Mouse (Mus musculus) neural tube, embryonic 15.5 days (tissue): ENCODE measurements around the gene Notum. TPM values are rescaled to one million over a fixed set of nuclear protein-coding genes. Genes with fewer than 3 reads are reported as not detected.

Experiments used
- ATAC-seq: fragments of 200-750 bp; cut with Nextera tagmentation; 2 replicates; pipeline ENCODE4 v1.8.0; 2017; ENCODE audit warnings: mild to moderate bottlenecking, moderate TSS enrichment, moderate library complexity; ENCODE audit not compliant: low FRiP score
- H3K27ac ChIP-seq: fragments of 300-500 bp; sonication (generic); replicated peaks from 2 replicates; pipeline ENCODE4 v1.5.1; 2015; ENCODE audit warnings: mild to moderate bottlenecking, inconsistent platforms
- H3K27me3 ChIP-seq: fragments of 300-500 bp; sonication (generic); replicated peaks from 2 replicates; pipeline ENCODE4 v1.6.1; 2015; ENCODE audit warnings: inconsistent platforms
- H3K36me3 ChIP-seq: fragments of 300-500 bp; sonication (generic); 2 replicates; pipeline ENCODE4 v1.6.1; 2015; ENCODE audit warnings: inconsistent platforms
- H3K4me1 ChIP-seq: fragments of 300-500 bp; sonication (generic); 2 replicates; pipeline ENCODE4 v1.6.1; 2015; ENCODE audit warnings: inconsistent platforms
- H3K4me2 ChIP-seq: fragments of 300-500 bp; sonication (generic); 2 replicates; pipeline ENCODE4 v1.6.1; 2015; ENCODE audit warnings: inconsistent platforms, mild to moderate bottlenecking, moderate library complexity
- H3K4me3 ChIP-seq: fragments of 300-500 bp; sonication (generic); replicated peaks from 2 replicates; pipeline ENCODE4 v1.5.1; 2015; ENCODE audit warnings: mild to moderate bottlenecking, inconsistent platforms
- H3K9ac ChIP-seq: fragments of 300-500 bp; sonication (generic); replicated peaks from 2 replicates; pipeline ENCODE4 v1.6.1; 2015; ENCODE audit warnings: mild to moderate bottlenecking, inconsistent platforms
- H3K9me3 ChIP-seq: fragments of 300-500 bp; sonication (generic); replicated peaks from 2 replicates; pipeline ENCODE4 v1.6.1; 2016; ENCODE audit warnings: inconsistent platforms
- WGBS: fragments of 180-500 bp; shearing (Covaris S2); methylation state at CpG from one replicate; pipeline ENCODE4 v1.1.7; 2015; ENCODE audit warnings: mixed read lengths; 5-methylcytosine and 5-hydroxymethylcytosine counted together
- microRNA-seq: library from miRNA; unstranded; fragments of <30 nt; microRNA quantifications from one replicate; pipeline ENCODE4, GENCODE M21; 2017
- polyA plus RNA-seq: library from polyadenylated mRNA; unstranded; fragments of >200 nt; fragmentation: Nextera tagmentation; extraction: Ambion mirVana; gene quantifications from 2 replicates; pipeline ENCODE4 v1.2.1, GENCODE M21; 2015

Notum gene
- polyA plus RNA-seq, 1 experiment from 2014 or later: 7.1 TPM

DNA sequence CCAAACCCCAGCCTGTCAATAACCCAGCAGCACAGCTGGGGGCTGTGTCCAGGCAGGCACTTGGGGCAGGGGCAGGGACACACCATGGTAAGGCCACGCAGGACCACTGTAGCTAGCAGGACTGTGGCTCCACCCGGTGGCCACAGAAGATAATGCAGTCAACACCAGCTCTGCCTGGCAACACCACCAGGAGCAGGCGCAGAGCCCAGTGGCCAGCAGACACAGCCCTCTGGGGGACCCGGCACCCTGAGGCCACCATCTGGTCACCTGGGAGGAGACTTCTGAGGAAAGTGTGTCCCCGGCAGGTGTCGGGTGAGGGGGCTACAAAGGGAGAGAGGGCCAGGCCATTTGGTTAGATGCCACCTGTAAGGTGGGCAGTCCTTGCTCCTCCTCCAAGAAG lies 48.2 kb downstream of the Notum start:
- H3K4me1 ChIP-seq: peaks cover 35% of the 10 kb centered on the region
- no peaks in the 10 kb centered on the region for H3K9me3 ChIP-seq
- H3K27ac ChIP-seq: no peak overlapping the region
- no peak overlapping the region for H3K4me2 ChIP-seq
- peaks cover 49% of the 10 kb centered on the region for H3K36me3 ChIP-seq
- no peak for ATAC-seq
- WGBS: 54% methylated on average over 6 of the region's 6 CpGs
- H3K9ac ChIP-seq: no peak overlapping the region
- no peak overlapping the region for H3K4me3 ChIP-seq
- peaks cover 3% of the 10 kb centered on the region; the same call in 1 of the 2 replicates for H3K27me3 ChIP-seq

DNA sequence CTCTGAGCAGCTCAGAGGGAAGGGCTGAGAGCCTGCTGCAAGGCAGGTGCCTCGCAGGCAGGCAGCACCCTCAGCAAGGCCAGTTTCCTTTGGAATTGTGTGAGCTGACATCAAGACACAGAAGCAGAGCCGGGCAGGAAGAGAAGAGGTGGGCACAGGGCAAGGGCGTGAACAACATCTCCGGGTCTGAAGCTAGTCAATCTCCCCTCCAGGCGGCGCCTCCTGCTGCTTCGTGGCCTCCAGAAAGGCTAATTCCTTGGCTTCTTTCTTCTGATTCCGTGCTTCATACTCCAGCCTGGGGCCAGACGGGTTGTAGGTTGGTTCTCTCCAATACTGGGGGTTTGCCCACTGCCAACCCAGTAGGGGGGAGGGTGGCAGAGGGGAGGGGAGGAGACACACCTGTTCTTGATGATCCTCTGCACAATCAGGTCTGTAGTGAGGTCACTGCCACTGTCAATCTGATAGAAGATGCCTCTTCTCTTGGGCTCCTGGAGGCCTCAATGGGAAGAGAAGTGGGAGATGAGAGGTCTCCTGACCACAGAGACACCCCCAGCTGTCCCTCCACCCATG lies 50.4 kb downstream of the Notum start:
- Histone ChIP-seq H3K9ac (no peak overlapping the region), H3K27me3 (peaks cover 3% of the 10 kb centered on the region; the same call in 1 of the 2 replicates), H3K4me3 (no peak overlapping the region), H3K36me3 (peaks cover 62% of the 10 kb centered on the region), H3K4me2 (no peak overlapping the region), H3K27ac (no peak overlapping the region), H3K4me1 (peaks cover 20% of the 10 kb centered on the region), H3K9me3 (no peaks in the 10 kb centered on the region)
- 81% methylated on average over 9 of the region's 9 CpGs for WGBS
- no peak for ATAC-seq

DNA sequence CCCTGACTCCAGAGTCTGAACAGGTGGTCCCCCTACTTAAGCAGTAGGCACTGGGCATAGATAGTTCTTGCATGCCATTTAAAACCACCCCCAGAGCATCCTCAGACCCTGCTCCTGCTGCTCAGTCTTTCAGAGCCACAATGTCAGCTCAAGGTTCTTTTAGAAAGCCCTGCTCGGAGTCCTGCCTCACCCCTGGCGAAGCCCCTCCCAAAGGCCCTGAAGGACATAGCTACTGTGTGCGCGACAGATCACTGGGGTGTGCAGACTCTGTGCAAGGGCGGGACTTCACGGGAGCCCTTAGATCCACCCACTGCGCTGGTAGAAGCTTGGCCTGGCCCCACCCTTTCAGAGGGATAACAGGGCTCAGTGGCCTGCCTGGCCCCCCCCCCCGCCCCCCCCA lies 51.7 kb downstream of the Notum start:
- 0 out of 2 replicates have a peak overlapping the region, but pooled peaks have one; percentile 56 for H3K4me2 ChIP-seq
- peaks cover 3% of the 10 kb centered on the region; the same call in 1 of the 2 replicates for H3K27me3 ChIP-seq
- no peak for ATAC-seq
- no peak overlapping the region for H3K27ac ChIP-seq
- 36% methylated on average over 8 of the region's 8 CpGs for WGBS
- no peaks in the 10 kb centered on the region for H3K9me3 ChIP-seq
- H3K9ac ChIP-seq: no peak overlapping the region
- H3K4me1 ChIP-seq: peaks cover 12% of the 10 kb centered on the region
- no peak overlapping the region for H3K4me3 ChIP-seq
- H3K36me3 ChIP-seq: peaks cover 71% of the 10 kb centered on the region

DNA sequence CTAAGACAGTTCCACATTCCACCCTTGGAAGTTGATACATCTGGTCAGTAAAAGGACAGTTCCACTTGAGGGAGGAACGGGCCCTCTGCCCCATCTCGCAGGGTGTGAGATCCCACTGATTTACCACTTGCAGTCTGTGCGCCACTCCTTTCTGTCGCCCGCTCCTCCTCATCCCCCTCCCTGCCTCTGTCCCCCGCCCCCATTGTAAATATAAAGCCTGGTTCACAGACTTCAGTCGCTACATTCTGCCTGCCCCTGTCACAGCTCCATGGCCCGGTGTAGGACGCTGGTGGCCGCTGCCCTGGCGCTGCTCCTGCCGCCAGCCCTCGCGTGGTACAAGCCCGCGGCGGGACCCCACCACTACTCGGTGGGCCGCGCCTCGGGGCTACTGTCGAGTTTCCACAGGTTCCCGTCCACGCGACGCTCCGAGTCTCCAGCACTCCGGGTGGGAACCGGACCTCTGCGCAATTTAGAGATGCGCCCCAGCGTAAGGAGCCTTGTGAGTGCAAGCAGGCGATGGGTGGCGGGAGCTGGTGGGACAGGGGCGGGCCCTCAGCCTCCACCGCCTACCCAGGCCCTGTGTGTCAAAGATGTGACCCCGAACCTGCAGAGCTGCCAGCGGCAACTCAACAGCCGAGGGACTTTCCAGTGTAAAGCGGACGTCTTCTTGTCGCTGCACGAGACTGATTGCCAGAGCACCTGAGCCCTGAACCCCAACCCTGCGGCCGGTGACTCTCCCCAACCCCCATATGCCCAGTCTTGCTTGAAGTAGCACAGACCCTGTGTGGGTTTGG lies 52.5 kb downstream of the Notum start, which contains the start of gene Npb:
Gene Npb, plus strand, starts transcription at position 237 of the 794 bp plus-strand sequence.
- Histone ChIP-seq H3K9me3 (no peaks in the 10 kb centered on the region), H3K36me3 (peaks cover 71% of the 10 kb centered on the region), H3K9ac (peak within 1 kb of the TSS; percentile 42; the same call in 1 of the 2 replicates), H3K4me3 (peak within 1 kb of the TSS; percentile 24), H3K4me1 (peaks cover 12% of the 10 kb centered on the region), H3K27ac (no peak within 1 kb of the TSS), H3K4me2 (peak within 1 kb of the TSS; percentile 56), H3K27me3 (peaks cover 3% of the 10 kb centered on the region; the same call in 1 of the 2 replicates)
- ATAC-seq: no peak
- 5% methylated on average over 45 of the region's 45 CpGs for WGBS

DNA sequence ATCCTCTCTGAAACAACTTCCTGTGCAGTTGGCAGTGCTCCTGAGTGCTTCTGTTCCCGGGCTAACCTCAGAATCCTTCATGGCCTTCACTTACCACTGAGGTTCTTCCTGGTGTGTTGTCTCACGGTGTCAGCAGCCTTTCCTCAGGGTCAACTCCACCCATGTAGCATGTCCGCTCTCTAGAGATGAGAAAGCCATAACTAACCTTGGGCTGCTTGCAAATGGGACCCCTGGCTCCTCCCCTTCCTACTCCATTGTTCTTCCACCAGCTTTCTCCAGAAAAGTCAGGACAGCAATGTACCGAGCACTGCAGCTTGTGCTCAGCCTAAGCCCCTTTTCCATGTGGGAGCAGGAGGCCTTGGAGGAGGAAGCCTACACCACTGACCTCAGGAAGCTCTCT lies 54.2 kb downstream of the Notum start:
- 75% methylated on average over 4 of the region's 4 CpGs for WGBS
- H3K27me3 ChIP-seq: peaks cover 3% of the 10 kb centered on the region; the same call in 1 of the 2 replicates
- no peaks in the 10 kb centered on the region for H3K9me3 ChIP-seq
- H3K4me3 ChIP-seq: no peak overlapping the region
- peaks cover 12% of the 10 kb centered on the region for H3K4me1 ChIP-seq
- no peak for ATAC-seq
- H3K4me2 ChIP-seq: no peak overlapping the region
- H3K36me3 ChIP-seq: peaks cover 70% of the 10 kb centered on the region
- H3K27ac ChIP-seq: no peak overlapping the region
- H3K9ac ChIP-seq: no peak overlapping the region

DNA sequence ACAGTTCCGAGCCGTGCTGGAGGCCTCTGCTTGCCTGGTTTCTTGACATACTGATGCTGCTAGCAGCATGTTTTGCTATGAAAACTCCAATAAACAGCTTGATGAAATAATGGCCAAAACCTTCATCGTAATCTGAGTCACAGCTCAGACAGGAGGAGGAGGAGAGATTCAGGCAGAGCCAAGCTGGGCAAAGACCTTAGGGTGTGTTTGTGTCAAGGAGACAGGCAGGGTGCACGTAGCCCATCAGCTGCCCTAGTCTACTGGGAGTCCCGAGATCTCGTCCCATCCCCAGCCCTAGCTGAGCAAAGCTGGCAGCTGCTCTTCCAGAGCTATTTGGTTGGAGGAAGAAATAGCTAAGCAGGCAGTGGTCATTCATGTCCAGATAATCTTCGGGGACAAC lies 55.3 kb downstream of the Notum start:
- Histone ChIP-seq H3K27me3 (peaks cover 3% of the 10 kb centered on the region; the same call in 1 of the 2 replicates), H3K4me1 (peaks cover 12% of the 10 kb centered on the region), H3K36me3 (peaks cover 65% of the 10 kb centered on the region), H3K4me2 (no peak overlapping the region), H3K27ac (no peak overlapping the region), H3K9me3 (no peaks in the 10 kb centered on the region), H3K9ac (no peak overlapping the region), H3K4me3 (no peak overlapping the region)
- ATAC-seq: no peak
- 92% methylated on average over 7 of the region's 7 CpGs for WGBS

Small RNAs within 50 kb of the gene (microRNA-seq; reads per million reads assigned to microRNA genes)
- gene Mir6936: not detected

Other genes with a start within 250 kb of the Notum start
- 30.2 and 32.6 TPM in 2 replicates for gene Nploc4, start 223.5 kb downstream of the Notum start, polyA plus RNA-seq
- not detected in 2 replicates for gene Tspan10, start 218.5 kb downstream of the Notum start, polyA plus RNA-seq
- 0.09 and 0.28 TPM in 2 replicates for gene Pde6g, start 207.7 kb downstream of the Notum start, polyA plus RNA-seq
- gene Oxld1, start 203.1 kb downstream of the Notum start, polyA plus RNA-seq: 12.1 and 12.8 TPM in 2 replicates
- gene Ccdc137, start 203.1 kb downstream of the Notum start, polyA plus RNA-seq: 24.5 and 26.6 TPM in 2 replicates
- gene Arl16, start 193.6 kb downstream of the Notum start, polyA plus RNA-seq: 68.1 and 76.7 TPM in 2 replicates
- 142 and 144 TPM in 2 replicates for gene Mrpl12, start 176.6 kb downstream of the Notum start, polyA plus RNA-seq
- gene Slc25a10, start 169.3 kb downstream of the Notum start, polyA plus RNA-seq: 27.6 and 33.6 TPM in 2 replicates
- gene Gcgr, start 130.5 kb downstream of the Notum start, polyA plus RNA-seq: 0.26 and 0.41 TPM in 2 replicates
- gene Mcrip1, start 111.4 kb downstream of the Notum start, polyA plus RNA-seq: 229 and 235 TPM in 2 replicates
- gene Ppp1r27, start 110.0 kb downstream of the Notum start, polyA plus RNA-seq: 0.69 and 14.1 TPM in 2 replicates
- gene P4hb, start 87.9 kb downstream of the Notum start, polyA plus RNA-seq: 282 and 351 TPM in 2 replicates
- gene Arhgdia, start 79.6 kb downstream of the Notum start, polyA plus RNA-seq: 488 and 542 TPM in 2 replicates
- gene Alyref, start 62.8 kb downstream of the Notum start, polyA plus RNA-seq: 219 and 265 TPM in 2 replicates
- gene Anapc11, start 62.8 kb downstream of the Notum start, polyA plus RNA-seq: 206 and 208 TPM in 2 replicates
- gene Npb, start 52.7 kb downstream of the Notum start, polyA plus RNA-seq: 0.86 and 3.2 TPM in 2 replicates
- 224 and 248 TPM in 2 replicates for gene Pcyt2, start 43.2 kb downstream of the Notum start, polyA plus RNA-seq
- 43.2 and 45.1 TPM in 2 replicates for gene Sirt7, start 35.9 kb downstream of the Notum start, polyA plus RNA-seq
- gene Mafg, start 27.6 kb downstream of the Notum start, polyA plus RNA-seq: 40.1 and 41.0 TPM in 2 replicates
- gene Pycr1, start 17.4 kb downstream of the Notum start, polyA plus RNA-seq: 19.1 and 20.8 TPM in 2 replicates
- gene Myadml2, start 13.0 kb downstream of the Notum start, polyA plus RNA-seq: 2.5 and 2.6 TPM in 2 replicates
- 144 and 148 TPM in 2 replicates for gene Aspscr1, start 11.8 kb upstream of the Notum start, polyA plus RNA-seq
- gene Cenpx, start 52.6 kb upstream of the Notum start, polyA plus RNA-seq: 108 and 115 TPM in 2 replicates
- gene Lrrc45, start 52.8 kb upstream of the Notum start, polyA plus RNA-seq: 76.8 and 81.3 TPM in 2 replicates
- 459 and 611 TPM in 2 replicates for gene Rac3, start 60.3 kb upstream of the Notum start, polyA plus RNA-seq
- gene Dcxr, start 66.1 kb upstream of the Notum start, polyA plus RNA-seq: 9.4 and 18.9 TPM in 2 replicates
- gene Cbr2, start 70.9 kb upstream of the Notum start, polyA plus RNA-seq: 0.87 and 10.7 TPM in 2 replicates
- gene Hmga1b, start 101.6 kb upstream of the Notum start, polyA plus RNA-seq: 2.2 and 3.1 TPM in 2 replicates
- 123 and 136 TPM in 2 replicates for gene Rfng, start 123.0 kb upstream of the Notum start, polyA plus RNA-seq
- gene Gps1, start 123.1 kb upstream of the Notum start, polyA plus RNA-seq: 266 and 277 TPM in 2 replicates
- gene Dus1l, start 135.2 kb upstream of the Notum start, polyA plus RNA-seq: 45.4 and 52.4 TPM in 2 replicates
- gene Fasn, start 163.4 kb upstream of the Notum start, polyA plus RNA-seq: 67.9 and 71.0 TPM in 2 replicates